Comparison of ENCODE assay signal across 8 mouse cellular contexts in genomic region chr14:20794589-20794988, GRCm38 (mm10). TPM values are rescaled to one million over a fixed set of nuclear protein-coding genes. Genes with fewer than 3 reads are reported as not detected.
DNase-seq lines count a peak whose midpoint lies in the region; ATAC-seq lines count a peak whose summit lies in the region.

No protein-coding gene starts in this region.

- peak overlapping the region; percentile 83 for H3K9ac ChIP-seq in kidney, embryonic 14.5 days (ENCODE audit: low read depth, low read length)
- H3K9ac ChIP-seq in hindbrain, embryonic 12.5 days = no peak overlapping the region
- peak overlapping the region; percentile 86 for H3K9ac ChIP-seq in midbrain, embryonic 13.5 days (replicated peaks)

- H3K27ac ChIP-seq in kidney, embryonic 14.5 days (ENCODE audit: low read depth, low read length) = peak overlapping the region; percentile 30; the same call in 1 of the 2 replicates
- H3K27ac ChIP-seq in hindbrain, embryonic 12.5 days = no peak overlapping the region
- no peak overlapping the region for H3K27ac ChIP-seq in midbrain, embryonic 13.5 days

- DNase-seq in kidney, adult 11 months = no peak
- peak; percentile 34 for DNase-seq in NIH3T3 (ENCODE audit: low read depth)
- no peak for DNase-seq in adrenal gland, postnatal 14 days
- no peak for DNase-seq in left cerebral cortex, adult 9 months (ENCODE audit: low spot score in 2 of 2)
- DNase-seq in layer of hippocampus, adult 9-10 months (ENCODE audit: low spot score) = no peak

- peaks cover 6% of the 10 kb centered on the region; the same call in 1 of the 2 replicates for H3K4me1 ChIP-seq in kidney, embryonic 14.5 days (ENCODE audit: control insufficient read depth, insufficient read depth, low read length)
- H3K4me1 ChIP-seq in hindbrain, embryonic 12.5 days = peaks cover 44% of the 10 kb centered on the region
- peaks cover 51% of the 10 kb centered on the region for H3K4me1 ChIP-seq in midbrain, embryonic 13.5 days (replicated peaks)

- H3K27me3 ChIP-seq in kidney, embryonic 14.5 days (ENCODE audit: control insufficient read depth, insufficient read depth, low read length) = no peaks in the 10 kb centered on the region
- no peaks in the 10 kb centered on the region for H3K27me3 ChIP-seq in hindbrain, embryonic 12.5 days
- H3K27me3 ChIP-seq in midbrain, embryonic 13.5 days = no peaks in the 10 kb centered on the region; the same call in 1 of the 2 replicates

- H3K36me3 ChIP-seq in kidney, embryonic 14.5 days (ENCODE audit: control insufficient read depth, insufficient read depth, low read length) = peaks cover 22% of the 10 kb centered on the region
- H3K36me3 ChIP-seq in hindbrain, embryonic 12.5 days = peaks cover 19% of the 10 kb centered on the region
- peaks cover 21% of the 10 kb centered on the region for H3K36me3 ChIP-seq in midbrain, embryonic 13.5 days

- WGBS in kidney, embryonic 14.5 days = 16% methylated on average over 9 of the region's 9 CpGs
- 7% methylated on average over 9 of the region's 9 CpGs for WGBS in hindbrain, embryonic 12.5 days
- WGBS in midbrain, embryonic 13.5 days = 9% methylated on average over 9 of the region's 9 CpGs

- H3K4me2 ChIP-seq in kidney, embryonic 14.5 days (replicated peaks; ENCODE audit: low read depth, low read length) = peak overlapping the region; percentile 89
- peak overlapping the region; percentile 84 for H3K4me2 ChIP-seq in hindbrain, embryonic 12.5 days (replicated peaks)
- peak overlapping the region; percentile 73 for H3K4me2 ChIP-seq in midbrain, embryonic 13.5 days (replicated peaks)

- peak overlapping the region; percentile 89 for H3K4me3 ChIP-seq in kidney, embryonic 14.5 days (ENCODE audit: low read length)
- peak overlapping the region; percentile 93 for H3K4me3 ChIP-seq in hindbrain, embryonic 12.5 days
- H3K4me3 ChIP-seq in midbrain, embryonic 13.5 days (replicated peaks) = peak overlapping the region; percentile 84

- no peak for ATAC-seq in kidney, embryonic 14.5 days (ENCODE audit: low FRiP score, low TSS enrichment)
- no peak for ATAC-seq in hindbrain, embryonic 12.5 days (ENCODE audit: low FRiP score)
- no peak for ATAC-seq in midbrain, embryonic 13.5 days

- no peaks in the 10 kb centered on the region for H3K9me3 ChIP-seq in kidney, embryonic 14.5 days (ENCODE audit: control insufficient read depth, low read length)
- no peaks in the 10 kb centered on the region for H3K9me3 ChIP-seq in hindbrain, embryonic 12.5 days (replicated peaks)
- H3K9me3 ChIP-seq in midbrain, embryonic 13.5 days = no peaks in the 10 kb centered on the region

RNA-seq across cellular contexts. Expression of gene Camk2g, which starts 0.7 kb away (rescaled TPM):
- polyA plus RNA-seq in kidney, embryonic 14.5 days (2014; fragmentation: Nextera tagmentation; extraction: Ambion mirVana) = 33.6 and 50.2 TPM in 2 replicates
- polyA plus RNA-seq in hindbrain, embryonic 12.5 days (2016; fragmentation: Nextera tagmentation; extraction: Ambion mirVana) = 72.8 and 75.5 TPM in 2 replicates
- polyA plus RNA-seq in midbrain, embryonic 13.5 days (2015; fragmentation: Nextera tagmentation; extraction: Ambion mirVana) = 84.2 and 86.8 TPM in 2 replicates
- 44.5 and 45.6 TPM in 2 replicates for total RNA-seq in adrenal gland, postnatal 14 days (2021)

RNA-seq across cellular contexts. Expression of gene Plau, which starts 41.9 kb away (rescaled TPM):
- polyA plus RNA-seq in kidney, embryonic 14.5 days (2014; fragmentation: Nextera tagmentation; extraction: Ambion mirVana) = 3.7 and 4.2 TPM in 2 replicates
- 0.46 and 0.76 TPM in 2 replicates for polyA plus RNA-seq in hindbrain, embryonic 12.5 days (2016; fragmentation: Nextera tagmentation; extraction: Ambion mirVana)
- 0.19 and 0.34 TPM in 2 replicates for polyA plus RNA-seq in midbrain, embryonic 13.5 days (2015; fragmentation: Nextera tagmentation; extraction: Ambion mirVana)
- total RNA-seq in adrenal gland, postnatal 14 days (2021) = 26.3 and 60.1 TPM in 2 replicates
